Mouse (Mus musculus): ENCODE measurements around the gene Olfr750.
A peak's percentile ranks its signal among the peaks of the same experiment; 100 is the strongest.
"Not testable (repeated sequence)": the region's sequence is repeated elsewhere in the genome, so short reads cannot be mapped to it uniquely, and the experiment has no call there.

The Olfr750 gene

DNA sequence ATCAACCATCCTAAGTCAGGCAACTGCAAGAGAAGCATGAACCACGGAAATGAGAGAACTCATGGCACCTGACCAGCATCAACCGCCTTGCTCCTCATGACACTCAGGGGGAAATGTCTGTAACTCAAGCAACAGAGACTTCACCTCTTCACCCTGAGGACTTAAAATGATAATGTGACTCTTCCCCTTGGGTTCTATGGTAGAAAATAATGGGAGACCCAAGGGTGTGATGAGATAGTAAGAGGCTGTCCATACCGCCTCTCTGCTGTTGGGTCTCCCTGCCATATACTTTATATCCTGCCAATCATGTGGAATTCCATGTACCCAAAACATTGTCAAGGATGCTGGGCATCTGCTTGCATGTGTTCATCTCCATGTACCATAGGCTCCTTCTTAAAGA, at the start of gene Olfr750:
Gene Olfr750 (minus strand): TSS at position 101 of the 400 bp plus-strand sequence.
- no peak for DNase-seq (ENCODE audit: extremely low read depth, low read depth, low spot score)

GRCm38 (mm10) chr14:51113916-51114560, 39.8 kb upstream of the Olfr750 start, which contains the start of gene Eddm3b:
Gene Eddm3b (plus strand): TSS chr14:51114426.
- no peak for DNase-seq (ENCODE audit: extremely low read depth, low read depth, low spot score)

DNA sequence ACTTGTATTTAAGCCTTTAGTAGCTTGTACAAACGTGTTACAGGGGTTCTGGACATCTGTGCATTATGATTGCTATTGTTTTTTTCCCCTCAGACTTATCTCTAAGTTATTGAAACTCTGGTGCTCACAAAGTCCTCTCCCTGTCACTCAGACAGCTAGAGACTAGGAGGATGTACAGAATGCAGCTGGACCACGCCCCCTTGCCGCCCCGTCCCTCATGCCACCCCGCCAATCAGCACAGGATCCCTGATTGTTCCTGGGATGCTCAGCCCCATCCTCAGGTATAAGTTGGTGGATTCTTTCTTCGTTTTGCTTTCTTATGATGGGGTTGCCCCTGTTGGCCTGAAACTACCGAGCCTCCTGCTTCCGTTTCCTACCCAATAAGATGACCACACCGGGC, 39.2 kb upstream of the Olfr750 start:
- DNase-seq (ENCODE audit: extremely low read depth, low read depth, low spot score): no peak

GRCm38 (mm10) chr14:51111966-51112365, 37.7 kb upstream of the Olfr750 start:
- no peak for DNase-seq (ENCODE audit: extremely low read depth, low read depth, low spot score)

DNA sequence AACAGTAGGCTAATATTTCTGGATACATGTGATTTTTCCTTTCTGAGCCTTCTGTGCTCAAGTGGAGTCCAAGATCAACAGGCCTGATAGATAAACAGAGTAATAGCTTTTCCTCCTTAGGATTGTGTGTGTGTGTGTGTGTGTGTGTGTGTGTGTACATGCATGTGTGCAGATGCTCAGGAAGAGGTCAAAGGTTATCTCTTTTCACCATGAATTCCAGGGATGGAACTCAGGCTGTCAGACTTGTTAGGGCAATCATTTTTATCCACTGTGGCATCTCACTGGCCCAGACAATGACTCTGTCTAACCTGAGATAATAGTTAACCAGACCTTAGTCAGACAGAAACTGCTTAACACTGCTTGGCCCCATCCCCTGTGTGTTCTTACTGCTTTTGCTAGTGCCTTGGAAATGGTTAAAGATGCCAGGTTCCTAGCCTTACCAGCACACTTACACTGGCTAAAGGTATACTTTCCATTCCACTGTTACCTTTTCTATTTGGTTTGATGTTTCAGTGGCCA, 32.3 kb upstream of the Olfr750 start:
- no peak for DNase-seq (ENCODE audit: extremely low read depth, low read depth, low spot score)

DNA sequence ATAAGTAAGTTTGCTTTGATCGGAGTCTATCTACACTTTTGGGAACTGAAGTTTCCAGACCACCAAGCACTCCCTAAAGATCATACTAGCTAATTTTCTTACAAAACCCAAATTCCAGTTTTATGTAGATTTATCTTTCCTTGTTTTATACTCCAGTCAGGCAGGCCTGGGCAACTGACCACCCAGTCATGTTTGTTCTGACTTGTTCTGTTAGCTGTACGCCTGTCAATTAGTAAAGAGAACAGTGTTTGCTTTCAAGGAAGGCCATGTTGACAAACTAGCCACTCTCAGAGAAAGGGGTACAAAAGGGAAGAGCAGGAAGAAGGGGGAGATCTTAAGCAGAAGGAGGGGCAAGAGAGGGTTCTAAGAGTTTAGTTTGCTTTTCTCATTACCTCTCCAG, 30.1 kb upstream of the Olfr750 start:
- no peak for DNase-seq (ENCODE audit: extremely low read depth, low read depth, low spot score)

- no peak for DNase-seq (ENCODE audit: extremely low read depth, low read depth, low spot score)
These were observed 29.0 kb upstream of the Olfr750 start for GRCm38 (mm10) chr14:51103217-51103616.

DNA sequence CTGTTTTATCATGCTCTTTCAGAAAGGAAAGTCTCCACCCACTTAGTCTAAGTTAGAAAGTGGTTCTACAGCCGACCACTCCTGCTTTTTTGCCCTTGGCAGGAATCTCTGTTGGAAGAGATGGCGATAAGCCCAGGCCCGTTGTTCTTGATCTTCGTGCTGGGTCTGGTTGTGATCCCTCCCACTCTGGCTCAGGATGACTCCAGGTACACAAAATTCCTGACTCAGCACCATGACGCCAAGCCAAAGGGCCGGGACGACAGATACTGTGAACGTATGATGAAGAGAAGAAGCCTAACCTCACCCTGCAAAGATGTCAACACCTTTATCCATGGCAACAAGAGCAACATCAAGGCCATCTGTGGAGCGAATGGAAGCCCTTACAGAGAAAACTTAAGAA, 27.0 kb upstream of the Olfr750 start:
- DNase-seq (ENCODE audit: extremely low read depth, low read depth, low spot score): no peak

- DNase-seq (ENCODE audit: extremely low read depth, low read depth, low spot score): no peak
These were observed 24.7 kb upstream of the Olfr750 start for GRCm38 (mm10) chr14:51098921-51099320.

DNA sequence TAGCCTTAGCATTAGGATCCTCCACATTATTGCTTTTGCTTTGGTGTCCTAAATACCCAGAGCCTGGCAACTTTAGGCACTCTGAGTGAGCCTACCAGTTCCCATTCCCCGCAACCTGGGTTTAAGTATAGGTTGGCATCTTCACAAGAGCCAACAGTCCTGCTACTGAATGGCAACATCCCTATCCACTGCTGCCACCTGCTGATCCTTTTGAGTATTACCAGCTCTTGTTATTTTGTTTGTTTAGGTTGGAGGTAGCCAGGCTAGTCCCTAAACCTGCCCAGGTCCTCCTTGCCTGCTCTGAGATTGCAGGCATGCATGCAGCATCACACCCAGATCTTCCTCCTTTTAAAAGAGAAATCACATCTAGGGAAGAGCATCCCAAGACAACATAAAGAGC, 24.1 kb upstream of the Olfr750 start:
- not testable (repeated sequence) for DNase-seq (ENCODE audit: extremely low read depth, low read depth, low spot score)

- DNase-seq (ENCODE audit: extremely low read depth, low read depth, low spot score): no peak
These were observed 21.7 kb upstream of the Olfr750 start for GRCm38 (mm10) chr14:51095736-51096524.

DNA sequence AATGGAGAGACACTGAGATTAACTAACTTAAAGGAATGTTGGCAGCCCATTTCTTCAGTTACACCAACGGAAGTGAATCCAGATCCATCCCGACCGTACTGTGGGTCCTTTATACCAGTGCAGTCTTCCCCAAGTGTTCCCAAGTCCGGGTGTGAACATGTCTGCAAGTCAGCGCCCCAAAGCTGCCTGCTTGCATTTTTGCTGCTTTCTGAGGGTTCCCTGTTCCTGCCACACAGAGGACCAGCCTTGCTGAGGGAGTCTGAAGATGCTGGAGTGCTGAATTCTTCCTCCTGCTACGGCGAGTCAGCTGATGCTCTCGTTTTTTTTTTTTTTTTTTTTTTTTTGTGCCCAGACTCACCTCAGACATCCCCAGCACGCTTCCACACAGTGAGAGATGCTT, 20.7 kb upstream of the Olfr750 start:
- no peak for DNase-seq (ENCODE audit: extremely low read depth, low read depth, low spot score)

DNA sequence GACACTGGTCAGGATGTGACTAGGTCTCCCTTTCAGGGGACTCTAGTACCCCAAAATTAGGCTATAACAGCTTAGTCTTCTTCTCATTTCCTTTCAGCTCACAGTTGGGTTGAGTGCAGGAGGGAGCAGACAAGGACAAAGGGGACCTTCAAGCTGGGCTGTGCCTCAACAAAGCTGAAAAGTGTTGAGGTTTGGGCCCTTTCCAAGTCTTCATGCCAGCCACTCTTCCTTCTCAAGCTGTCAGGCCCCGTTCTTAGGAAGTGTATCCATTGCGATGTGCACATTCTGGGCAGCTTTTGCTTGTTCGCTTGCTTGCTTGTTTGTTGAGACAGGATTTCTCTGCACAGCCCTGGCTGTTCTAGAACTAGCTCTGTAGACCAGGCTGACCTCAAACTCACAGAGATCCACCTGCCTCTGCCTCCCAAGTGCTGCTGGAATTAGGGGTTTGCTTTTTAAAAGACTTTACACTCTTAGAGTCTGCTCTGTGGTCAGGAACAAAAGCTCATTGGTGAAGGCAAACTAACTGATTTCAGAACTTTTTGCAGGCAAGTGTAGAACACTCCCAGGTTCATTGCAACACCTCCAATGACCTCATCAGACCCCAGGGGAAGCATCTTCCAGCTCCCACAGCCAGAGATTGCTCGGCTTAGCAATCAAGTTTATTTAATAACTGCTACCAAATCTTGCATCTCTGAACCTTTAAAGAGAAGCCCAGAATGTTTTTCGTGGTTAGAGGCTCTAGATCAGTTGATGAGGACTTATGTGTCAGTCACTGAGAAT, 20.1 kb upstream of the Olfr750 start:
- DNase-seq (ENCODE audit: extremely low read depth, low read depth, low spot score): no peak

- DNase-seq (ENCODE audit: extremely low read depth, low read depth, low spot score): no peak
These were observed 19.3 kb upstream of the Olfr750 start for GRCm38 (mm10) chr14:51093496-51093895.

GRCm38 (mm10) chr14:51092073-51092620, 17.9 kb upstream of the Olfr750 start:
- DNase-seq (ENCODE audit: extremely low read depth, low read depth, low spot score): no peak

GRCm38 (mm10) chr14:51090921-51091900, 17.0 kb upstream of the Olfr750 start, which contains the start of the genes Rnase4 and Ang:
Gene Rnase4 (plus strand): TSS chr14:51091077.
Gene Ang (plus strand): TSS chr14:51091150.
- no peak for DNase-seq (ENCODE audit: extremely low read depth, low read depth, low spot score)

DNA sequence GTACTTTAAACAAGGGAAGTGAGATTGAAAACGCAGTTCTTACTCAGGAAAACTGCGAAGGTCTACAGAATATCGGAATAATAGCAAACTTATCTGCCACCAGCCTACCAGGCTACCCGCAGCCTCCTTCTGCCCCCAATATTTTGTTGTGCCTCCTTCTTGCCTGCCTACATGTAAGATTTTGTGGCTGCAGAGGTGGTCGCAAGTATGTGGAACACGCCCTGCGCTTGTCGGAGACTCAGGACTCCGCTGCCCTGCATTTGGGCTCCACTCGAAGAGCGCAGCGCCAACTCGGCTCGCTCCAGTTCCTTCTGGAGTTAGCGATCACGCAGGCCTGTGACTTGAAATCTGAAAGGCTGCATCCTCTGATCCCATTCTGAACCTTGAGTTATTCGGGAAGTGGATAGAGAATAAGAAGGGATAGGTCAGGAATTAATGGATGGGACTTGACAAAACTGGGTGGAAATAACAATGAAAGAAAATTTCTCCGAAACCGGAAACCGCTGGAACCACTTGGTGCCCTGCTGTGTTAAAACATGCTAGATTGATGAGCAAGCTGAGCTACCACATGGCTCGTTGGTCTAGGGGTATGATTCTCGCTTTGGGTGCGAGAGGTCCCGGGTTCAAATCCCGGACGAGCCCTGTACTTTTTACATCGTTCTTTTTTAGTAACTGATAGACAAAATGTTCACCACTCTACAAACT, 16.0 kb upstream of the Olfr750 start:
- no peak for DNase-seq (ENCODE audit: extremely low read depth, low read depth, low spot score)

DNA sequence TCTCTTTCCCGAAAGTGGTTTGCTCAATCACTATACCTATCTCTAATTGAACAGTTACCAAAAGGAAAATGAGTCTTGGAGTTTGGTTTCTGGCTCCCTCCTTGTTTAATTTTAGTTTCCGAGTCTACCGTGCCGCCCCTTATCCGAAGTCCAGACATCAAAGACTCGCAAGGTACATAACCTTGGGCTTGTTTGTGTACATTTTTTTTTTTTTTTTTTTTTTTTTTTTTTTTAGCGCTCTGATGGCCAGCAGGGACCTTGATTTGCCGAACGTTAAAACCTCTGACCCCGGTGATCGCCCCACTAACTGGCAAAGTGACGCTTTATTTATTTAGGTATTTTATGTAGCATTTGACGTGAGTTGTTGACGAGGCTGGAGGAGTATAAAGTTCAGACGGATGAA, 15.4 kb upstream of the Olfr750 start:
- DNase-seq (ENCODE audit: extremely low read depth, low read depth, low spot score): no peak

GRCm38 (mm10) chr14:51088970-51089673, 14.9 kb upstream of the Olfr750 start:
- DNase-seq (ENCODE audit: extremely low read depth, low read depth, low spot score): peak; percentile 83
